Mouse (Mus musculus): ENCODE results near the gene Nit1.
A peak's percentile ranks its signal among the peaks of the same experiment; 100 is the strongest.

Nit1 gene

GRCm38 (mm10) chr1:171345225-171346094, at the start of gene Nit1, which contains the start of gene Pfdn2:
TSS of gene Nit1 (minus strand) at chr1:171345646.
TSS of gene Pfdn2 (plus strand) at chr1:171345670.
- peak; percentile 93 for DNase-seq

GRCm38 (mm10) chr1:171390101-171390500, 44.7 kb upstream of the Nit1 start:
- DNase-seq = peak; percentile 84

GRCm38 (mm10) chr1:171388376-171389102, 43.1 kb upstream of the Nit1 start, which contains the start of gene Arhgap30:
TSS of gene Arhgap30 (plus strand) at chr1:171388954.
- DNase-seq = peak; percentile 94

GRCm38 (mm10) chr1:171387099-171387498, 41.7 kb upstream of the Nit1 start:
- DNase-seq = peak; percentile 78

GRCm38 (mm10) chr1:171385171-171385570, 39.7 kb upstream of the Nit1 start:
- no peak for DNase-seq

GRCm38 (mm10) chr1:171384361-171384760, 38.9 kb upstream of the Nit1 start:
- no peak for DNase-seq

- no peak for DNase-seq
Measured at GRCm38 (mm10) chr1:171382096-171382620, 36.7 kb upstream of the Nit1 start.

GRCm38 (mm10) chr1:171379935-171380599, 34.6 kb upstream of the Nit1 start:
- peak; percentile 82 for DNase-seq

GRCm38 (mm10) chr1:171378298-171378697, 32.9 kb upstream of the Nit1 start:
- DNase-seq = no peak

- no peak for DNase-seq
Measured at GRCm38 (mm10) chr1:171375646-171376097, 30.2 kb upstream of the Nit1 start.

- no peak for DNase-seq
Measured at GRCm38 (mm10) chr1:171373946-171374345, 28.5 kb upstream of the Nit1 start.

- DNase-seq = no peak
Measured at GRCm38 (mm10) chr1:171372880-171373279, 27.4 kb upstream of the Nit1 start.

GRCm38 (mm10) chr1:171369845-171370556, 24.6 kb upstream of the Nit1 start, which contains the start of gene Nectin4:
TSS of gene Nectin4 (plus strand) at chr1:171370099.
- DNase-seq = no peak

GRCm38 (mm10) chr1:171365934-171366333, 20.5 kb upstream of the Nit1 start:
- DNase-seq = no peak

GRCm38 (mm10) chr1:171361106-171362103, 16.0 kb upstream of the Nit1 start:
- DNase-seq = peak; percentile 83

- DNase-seq = peak; percentile 91
Measured at GRCm38 (mm10) chr1:171360656-171361055, 15.2 kb upstream of the Nit1 start, which contains the start of gene Klhdc9. TSS of gene Klhdc9 (minus strand) at chr1:171360798.

GRCm38 (mm10) chr1:171360253-171360652, 14.8 kb upstream of the Nit1 start:
- no peak for DNase-seq

GRCm38 (mm10) chr1:171358421-171358820, 13.0 kb upstream of the Nit1 start:
- peak; percentile 59 for DNase-seq

GRCm38 (mm10) chr1:171356814-171357213, 11.4 kb upstream of the Nit1 start:
- no peak for DNase-seq

- peak; percentile 65 for DNase-seq
Measured at GRCm38 (mm10) chr1:171355812-171356340, 10.4 kb upstream of the Nit1 start.

All from thymus, postnatal 14 days (tissue).